Mouse (Mus musculus) ES-Bruce4 (cell line): ENCODE measurements around the gene Jakmip3. TPM values are rescaled to one million over a fixed set of nuclear protein-coding genes. Genes with fewer than 3 reads are reported as not detected.

ENCODE experiments used
- H3K27ac ChIP-seq: 2 replicates; pipeline ENCODE4 v1.5.1; 2012; ENCODE audit warnings: low read length, inconsistent platforms; ENCODE audit not compliant: insufficient read depth
- H3K27me3 ChIP-seq: 2 replicates; pipeline ENCODE4 v1.6.1; 2012; ENCODE audit warnings: mild to moderate bottlenecking, low read length, inconsistent platforms; ENCODE audit not compliant: control insufficient read depth, poor library complexity, insufficient read depth, severe bottlenecking
- H3K36me3 ChIP-seq: 2 replicates; pipeline ENCODE4 v1.6.1; 2012; ENCODE audit warnings: inconsistent platforms, mild to moderate bottlenecking, low read length, moderate library complexity; ENCODE audit not compliant: control insufficient read depth, poor library complexity, insufficient read depth, severe bottlenecking
- H3K4me1 ChIP-seq: one replicate; pipeline ENCODE4 v1.8.1; 2011; ENCODE audit warnings: low read length; ENCODE audit not compliant: control insufficient read depth, insufficient read depth
- H3K4me3 ChIP-seq: 2 replicates; pipeline ENCODE4 v1.5.1; 2011; ENCODE audit warnings: low read depth, mild to moderate bottlenecking, low read length
- H3K9ac ChIP-seq: 2 replicates; pipeline ENCODE4 v1.6.1; 2012; ENCODE audit warnings: low read depth, mild to moderate bottlenecking, inconsistent platforms; ENCODE audit not compliant: poor library complexity, severe bottlenecking
- H3K9me3 ChIP-seq: replicated peaks from 2 replicates; pipeline ENCODE4 v1.6.1; 2012; ENCODE audit warnings: mild to moderate bottlenecking, low read length, inconsistent platforms; ENCODE audit not compliant: control insufficient read depth, poor library complexity, insufficient read depth, severe bottlenecking
- CTCF ChIP-seq: IDR thresholded peaks from one replicate; pipeline ENCODE4 v1.8.1; 2011; ENCODE audit warnings: low read depth, low read length
- EP300 ChIP-seq: IDR thresholded peaks from 2 replicates; pipeline ENCODE4 v1.6.1; 2011; ENCODE audit warnings: low read depth, low read length; ENCODE audit not compliant: insufficient read depth
- POLR2A ChIP-seq: IDR thresholded peaks from one replicate; pipeline ENCODE4 v1.8.1; 2011; ENCODE audit warnings: low read length; ENCODE audit not compliant: insufficient read depth
- polyA plus RNA-seq: library from polyadenylated mRNA; stranded (reverse); fragments of >200 nt; gene quantifications from 2 replicates; pipeline ENCODE4 v1.2.4, GENCODE M21; 2011; ENCODE audit warnings: low read depth; ENCODE audit not compliant: missing spikeins, insufficient read depth, insufficient read length

The Jakmip3 gene
- polyA plus RNA-seq, 1 experiment: not detected

DNA sequence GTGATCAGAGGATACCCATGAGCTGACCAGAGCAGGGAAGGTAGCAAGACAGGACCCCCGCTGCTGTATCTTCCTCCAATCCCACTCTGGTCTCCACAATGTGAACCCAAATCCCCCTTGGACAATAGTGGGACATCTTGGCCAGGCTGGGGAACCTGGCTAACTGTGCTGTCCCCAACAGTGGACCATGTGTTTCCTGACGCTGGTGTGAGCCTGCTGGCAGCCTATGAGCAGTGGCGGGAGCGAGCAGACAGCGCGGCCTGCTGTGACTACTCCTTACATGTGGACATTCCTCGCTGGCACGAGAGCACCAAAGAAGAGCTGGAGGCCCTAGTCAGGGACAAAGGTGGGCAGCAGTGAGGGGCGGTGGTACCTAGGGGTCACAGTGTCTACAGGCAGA is 151.2 kb downstream of the Jakmip3 start:
- Histone ChIP-seq H3K9me3 (no peaks in the 10 kb centered on the region), H3K36me3 (no peaks in the 10 kb centered on the region), H3K27ac (no peak overlapping the region), H3K4me1 (no peaks in the 10 kb centered on the region), H3K9ac (no peak overlapping the region), H3K4me3 (no peak overlapping the region), H3K27me3 (peaks cover 5% of the 10 kb centered on the region)
- TF ChIP-seq CTCF (no peak), EP300 (no peak), POLR2A (no peak)

DNA sequence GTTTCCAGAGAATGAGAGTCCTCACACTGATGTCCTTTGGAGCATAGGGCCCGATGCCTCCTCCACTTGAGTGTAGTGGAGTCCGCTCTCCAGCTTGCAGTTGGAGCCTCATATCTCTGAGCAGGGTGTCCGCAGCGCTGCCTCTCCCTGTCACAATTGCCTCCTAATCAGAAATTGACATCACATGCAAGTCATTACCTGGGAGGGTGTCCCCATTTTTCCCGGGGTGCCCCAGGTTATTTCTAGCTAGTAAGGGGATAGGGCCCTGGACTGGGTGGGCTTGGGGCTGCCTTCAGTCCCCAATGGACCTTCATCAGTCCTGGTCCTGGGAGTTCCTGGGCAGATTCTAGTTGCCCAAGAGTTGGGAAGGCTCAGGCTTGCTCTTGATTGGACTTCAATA is 152.1 kb downstream of the Jakmip3 start:
- no peaks in the 10 kb centered on the region for H3K9me3 ChIP-seq
- no peaks in the 10 kb centered on the region for H3K4me1 ChIP-seq
- no peak overlapping the region for H3K4me3 ChIP-seq
- no peak overlapping the region for H3K9ac ChIP-seq
- no peak overlapping the region for H3K27ac ChIP-seq
- no peaks in the 10 kb centered on the region for H3K27me3 ChIP-seq
- H3K36me3 ChIP-seq: no peaks in the 10 kb centered on the region
- no peak for TF ChIP-seq EP300
- no peak for TF ChIP-seq POLR2A
- TF ChIP-seq CTCF: no peak

DNA sequence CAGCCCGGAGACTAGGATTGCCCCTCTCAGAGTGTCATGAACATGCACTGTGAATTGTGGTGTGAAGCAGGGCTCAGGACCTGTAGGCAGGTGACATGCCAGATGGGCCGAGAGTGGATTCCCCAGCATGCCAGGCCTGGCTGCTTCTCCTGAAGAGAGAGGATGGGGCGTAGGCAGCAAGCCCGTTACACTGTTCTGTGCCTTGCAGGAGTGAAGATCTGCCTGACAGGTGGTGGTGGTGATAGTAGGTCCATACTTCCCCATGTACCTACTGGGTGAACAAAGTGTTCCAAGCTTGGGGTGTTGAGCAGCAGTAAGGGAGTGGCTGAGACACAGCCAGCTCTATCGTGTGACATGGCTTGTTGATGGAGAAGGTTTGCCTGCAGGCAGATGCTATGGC is 152.6 kb downstream of the Jakmip3 start:
- Histone ChIP-seq H3K9ac (no peak overlapping the region), H3K9me3 (no peaks in the 10 kb centered on the region), H3K4me1 (no peaks in the 10 kb centered on the region), H3K27me3 (no peaks in the 10 kb centered on the region), H3K36me3 (no peaks in the 10 kb centered on the region), H3K4me3 (no peak overlapping the region), H3K27ac (no peak overlapping the region)
- TF ChIP-seq EP300 (no peak), CTCF (no peak), POLR2A (no peak)

DNA sequence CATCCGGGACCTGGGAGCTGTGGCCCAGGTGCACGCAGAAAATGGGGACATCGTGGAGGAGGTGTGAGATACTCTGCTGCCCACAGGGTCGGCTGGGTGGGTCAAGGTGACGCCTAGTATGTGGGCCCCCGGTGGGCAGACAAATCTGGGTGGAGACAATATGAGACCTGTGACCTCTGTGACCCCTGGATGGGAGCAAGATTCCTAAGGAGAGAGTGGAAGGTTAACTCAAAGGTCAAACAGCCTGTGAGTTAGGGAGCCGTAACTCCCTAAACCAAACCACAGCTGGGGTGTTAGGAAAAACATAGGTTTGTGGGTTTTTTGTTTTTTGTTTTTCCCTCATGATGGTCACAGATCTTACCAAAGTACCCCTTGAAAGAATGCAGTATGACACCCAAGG is 153.3 kb downstream of the Jakmip3 start:
- H3K27me3 ChIP-seq: no peaks in the 10 kb centered on the region
- no peak overlapping the region for H3K27ac ChIP-seq
- no peaks in the 10 kb centered on the region for H3K4me1 ChIP-seq
- H3K9me3 ChIP-seq: no peaks in the 10 kb centered on the region
- no peak for TF ChIP-seq CTCF
- TF ChIP-seq EP300: no peak
- no peak for TF ChIP-seq POLR2A
- H3K4me3 ChIP-seq: no peak overlapping the region
- H3K36me3 ChIP-seq: no peaks in the 10 kb centered on the region
- no peak overlapping the region for H3K9ac ChIP-seq

DNA sequence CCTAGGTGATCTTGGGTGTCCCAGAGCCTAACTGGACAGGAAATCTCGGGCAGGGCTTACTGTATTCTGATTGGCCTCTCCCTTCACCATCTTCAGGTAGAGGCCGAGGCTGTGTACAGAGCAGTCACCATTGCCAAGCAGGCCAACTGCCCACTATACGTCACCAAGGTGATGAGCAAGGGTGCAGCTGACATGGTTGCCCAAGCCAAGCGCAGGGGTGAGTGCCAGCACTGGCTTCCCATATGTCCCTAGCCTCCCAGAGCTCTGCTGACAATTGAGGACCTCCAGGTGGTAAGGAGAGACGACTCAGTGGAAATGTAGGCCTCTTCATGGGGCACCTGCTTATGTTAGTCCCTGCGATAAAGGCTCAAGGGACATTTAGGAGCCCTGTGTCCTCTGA is 154.2 kb downstream of the Jakmip3 start:
- Histone ChIP-seq H3K4me1 (no peaks in the 10 kb centered on the region), H3K27me3 (no peaks in the 10 kb centered on the region), H3K36me3 (no peaks in the 10 kb centered on the region), H3K27ac (no peak overlapping the region), H3K4me3 (no peak overlapping the region), H3K9ac (no peak overlapping the region), H3K9me3 (no peaks in the 10 kb centered on the region)
- no peak for TF ChIP-seq POLR2A

DNA sequence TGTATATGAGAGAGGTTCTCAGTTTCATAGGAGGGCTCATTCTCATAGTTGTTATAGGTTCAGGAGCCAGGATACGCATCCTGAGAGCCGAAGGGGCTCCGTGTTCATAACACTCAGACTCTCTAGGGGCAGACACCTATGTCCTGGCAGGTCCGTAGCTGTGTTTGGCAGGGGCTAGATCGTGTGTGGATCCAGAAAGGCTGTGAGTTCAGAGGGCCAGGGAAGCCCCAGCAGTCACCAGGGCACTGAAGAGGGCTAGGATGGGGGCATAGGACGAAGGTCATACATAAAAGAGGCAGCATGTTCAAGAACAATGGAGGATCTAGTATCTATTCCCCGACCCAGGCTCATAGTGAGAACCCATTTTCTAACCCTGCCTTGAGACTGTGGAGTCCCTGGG is 154.8 kb downstream of the Jakmip3 start:
- no peaks in the 10 kb centered on the region for H3K27me3 ChIP-seq
- H3K27ac ChIP-seq: no peak overlapping the region
- H3K36me3 ChIP-seq: no peaks in the 10 kb centered on the region
- H3K9me3 ChIP-seq: no peaks in the 10 kb centered on the region
- H3K9ac ChIP-seq: no peak overlapping the region
- no peak overlapping the region for H3K4me3 ChIP-seq
- TF ChIP-seq EP300: no peak
- no peak for TF ChIP-seq POLR2A
- no peak for TF ChIP-seq CTCF
- no peaks in the 10 kb centered on the region for H3K4me1 ChIP-seq

DNA sequence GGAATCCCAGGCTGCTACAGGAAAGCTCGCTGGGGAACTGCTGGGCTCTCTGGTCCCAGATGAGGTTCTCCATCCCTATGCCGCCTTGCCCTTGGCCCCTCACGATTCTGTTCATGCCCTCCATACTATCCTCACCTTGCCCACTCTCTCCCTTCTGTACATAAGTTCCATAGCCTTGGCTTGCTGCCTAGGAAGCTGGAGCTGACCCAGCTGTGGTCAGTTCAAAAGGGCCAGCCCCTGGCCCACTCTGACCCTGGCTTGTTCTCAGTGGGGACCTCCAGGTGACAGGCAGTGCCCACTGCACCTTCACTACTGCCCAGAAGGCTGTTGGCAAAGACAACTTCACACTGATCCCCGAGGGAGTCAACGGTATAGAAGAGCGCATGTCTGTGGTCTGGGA is 155.9 kb downstream of the Jakmip3 start:
- H3K27me3 ChIP-seq: no peaks in the 10 kb centered on the region
- H3K9me3 ChIP-seq: no peaks in the 10 kb centered on the region
- H3K9ac ChIP-seq: no peak overlapping the region
- no peak overlapping the region for H3K27ac ChIP-seq
- no peaks in the 10 kb centered on the region for H3K36me3 ChIP-seq
- no peaks in the 10 kb centered on the region for H3K4me1 ChIP-seq
- no peak overlapping the region for H3K4me3 ChIP-seq
- TF ChIP-seq POLR2A: no peak
- TF ChIP-seq EP300: no peak
- no peak for TF ChIP-seq CTCF
